Mouse (Mus musculus) heart, embryonic 10.5 days (tissue): ENCODE measurements around the gene Naip2. TPM values are rescaled to one million over a fixed set of nuclear protein-coding genes. Genes with fewer than 3 reads are reported as not detected.

Experiments used
- DNase-seq: peaks from one replicate; pipeline ENCODE4 v3.0.0-alpha.2; 2017; ENCODE audit warnings: low spot score
- H3K27ac ChIP-seq: fragments of 300-500 bp; sonication (generic); 2 replicates; pipeline ENCODE4 v1.5.1; 2016; ENCODE audit warnings: mild to moderate bottlenecking
- H3K27me3 ChIP-seq: fragments of 300-500 bp; sonication (generic); 2 replicates; pipeline ENCODE4 v1.6.1; 2016; ENCODE audit warnings: mild to moderate bottlenecking; ENCODE audit not compliant: poor library complexity, insufficient read depth, severe bottlenecking
- H3K36me3 ChIP-seq: fragments of 300-500 bp; sonication (generic); 2 replicates; pipeline ENCODE4 v1.6.1; 2016; ENCODE audit warnings: mild to moderate bottlenecking, moderate library complexity
- H3K4me1 ChIP-seq: fragments of 300-500 bp; sonication (generic); 2 replicates; pipeline ENCODE4 v1.6.1; 2016; ENCODE audit warnings: mild to moderate bottlenecking
- H3K4me3 ChIP-seq: fragments of 300-500 bp; sonication (generic); 2 replicates; pipeline ENCODE4 v1.5.1; 2016; ENCODE audit warnings: mild to moderate bottlenecking, moderate library complexity
- H3K9me3 ChIP-seq: fragments of 300-500 bp; sonication (generic); 2 replicates; pipeline ENCODE4 v1.6.1; 2016; ENCODE audit warnings: mild to moderate bottlenecking, moderate library complexity
- WGBS: fragments of 180-500 bp; shearing (Covaris S2); methylation state at CpG from one replicate; pipeline ENCODE4 v1.1.7; 2016; 5-methylcytosine and 5-hydroxymethylcytosine counted together
- polyA plus RNA-seq: library from polyadenylated mRNA; unstranded; fragments of >200 nt; fragmentation: Nextera tagmentation; extraction: Ambion mirVana; gene quantifications from 2 replicates; pipeline ENCODE4 v1.2.1, GENCODE M21; 2016

Naip2 gene
- polyA plus RNA-seq, 1 experiment from 2014 or later, result 0.15 TPM

DNA sequence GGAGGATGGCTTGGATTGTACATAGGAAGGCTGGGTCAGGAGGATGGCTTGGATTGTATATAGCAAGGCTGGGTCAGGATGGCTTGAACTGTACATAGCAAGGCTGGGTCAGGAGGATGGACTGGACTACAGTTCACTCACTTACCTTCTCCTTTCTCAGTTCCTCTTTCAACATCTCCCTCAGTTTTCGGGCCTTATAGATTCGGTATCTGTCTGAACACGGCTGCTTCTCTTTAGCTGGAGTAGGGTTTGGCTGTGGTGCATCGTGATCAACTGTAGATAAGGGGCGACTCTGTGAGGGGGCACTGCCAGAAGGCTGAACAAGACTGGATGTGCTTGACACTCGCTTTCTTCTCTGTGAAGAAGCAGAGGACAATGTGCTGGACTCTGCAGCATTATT, 103.1 kb downstream of the Naip2 start:
- Histone ChIP-seq H3K36me3 (peaks cover 53% of the 10 kb centered on the region), H3K4me3 (no peak overlapping the region), H3K4me1 (peaks cover 12% of the 10 kb centered on the region), H3K27me3 (no peaks in the 10 kb centered on the region), H3K27ac (no peak overlapping the region), H3K9me3 (no peaks in the 10 kb centered on the region)
- 91% methylated on average over 6 of the region's 6 CpGs for WGBS
- no peak for DNase-seq

Other genes with a start within 250 kb of the Naip2 start
- gene Mccc2, start 186.5 kb downstream of the Naip2 start, polyA plus RNA-seq, result 33.9 and 36.9 TPM in 2 replicates
- gene Bdp1, start 98.0 kb downstream of the Naip2 start, polyA plus RNA-seq, result 21.6 and 22.3 TPM in 2 replicates
- 77.4 and 93.1 TPM in 2 replicates for gene Serf1, start 94.1 kb downstream of the Naip2 start, polyA plus RNA-seq
- 45.6 and 64.3 TPM in 2 replicates for gene Smn1, start 77.2 kb downstream of the Naip2 start, polyA plus RNA-seq
- 0.11 and 0.14 TPM in 2 replicates for gene Naip5, start 44.2 kb upstream of the Naip2 start, polyA plus RNA-seq
- 0.18 TPM in 1 of 2 replicates, not detected in the other for gene Naip6, start 115.6 kb upstream of the Naip2 start, polyA plus RNA-seq